Comparison of ENCODE assay signal across 9 mouse cellular contexts in genomic region chr16:92644718-92645422, GRCm38 (mm10).
DNase-seq lines count a peak whose midpoint lies in the region; ATAC-seq lines count a peak whose summit lies in the region.
"Had no signal": no experiment of that assay in that cellular context is flagged by ENCODE, and none has a peak within 500 bp of the region (broad histone marks: within the 10 kb centered on the region; RNA-seq: fewer than 3 reads in every experiment).

No protein-coding gene starts in this region.

- no peak overlapping the region for H3K27ac ChIP-seq in intestine, embryonic 15.5 days
- H3K27ac ChIP-seq: midbrain, embryonic 12.5 days had no signal

- peak; percentile 62 for ATAC-seq in intestine, embryonic 15.5 days
- peak; percentile 62 for ATAC-seq in megakaryocyte, adult 5-6 weeks (ENCODE audit: poor library complexity, severe bottlenecking)

- WGBS in intestine, embryonic 15.5 days, result 37% methylated on average over 15 of the region's 15 CpGs

- no peak overlapping the region for H3K9ac ChIP-seq in intestine, embryonic 15.5 days
- H3K9ac ChIP-seq: midbrain, embryonic 12.5 days had no signal

- no peaks in the 10 kb centered on the region for H3K9me3 ChIP-seq in intestine, embryonic 15.5 days
- H3K9me3 ChIP-seq: midbrain, embryonic 12.5 days had no signal

- DNase-seq in urinary bladder, postnatal 14 days (ENCODE audit: low spot score), result peak; percentile 70
- DNase-seq in urinary bladder, postnatal 25 days (ENCODE audit: low spot score), result no peak
- DNase-seq in thymus, postnatal 4 days, result peak; percentile 71
- DNase-seq in MN1 (ENCODE audit: low spot score), result no peak
- DNase-seq in layer of hippocampus, adult 9-10 months (ENCODE audit: low spot score), result no peak
- DNase-seq in kidney, adult 11 months, result no peak

- peak overlapping the region; percentile 17; the same call in 1 of the 2 replicates for H3K4me2 ChIP-seq in intestine, embryonic 15.5 days (replicated peaks)
- H3K4me2 ChIP-seq: midbrain, embryonic 12.5 days had no signal

- peaks cover 8% of the 10 kb centered on the region; the same call in 1 of the 2 replicates for H3K4me1 ChIP-seq in intestine, embryonic 15.5 days (replicated peaks)

- H3K36me3 ChIP-seq in intestine, embryonic 15.5 days, result no peaks in the 10 kb centered on the region
- H3K36me3 ChIP-seq: midbrain, embryonic 12.5 days had no signal

- H3K4me3 ChIP-seq in intestine, embryonic 15.5 days (replicated peaks), result no peak overlapping the region
- H3K4me3 ChIP-seq: midbrain, embryonic 12.5 days had no signal

- H3K27me3 ChIP-seq in intestine, embryonic 15.5 days (replicated peaks), result no peaks in the 10 kb centered on the region; the same call in 1 of the 2 replicates

Comparison
In these comparisons a context has a peak if more than half of its experiments do, and no peak if none do; other contexts are left out.
1. DNase-seq: peak in urinary bladder, postnatal 14 days (single experiment) and thymus, postnatal 4 days (single experiment); none in urinary bladder, postnatal 25 days (single experiment), MN1 (single experiment), layer of hippocampus, adult 9-10 months (single experiment) and kidney, adult 11 months (single experiment).